Mouse (Mus musculus): ENCODE data around the gene Tgfbr1. TPM values are rescaled to one million over a fixed set of nuclear protein-coding genes. Genes with fewer than 3 reads are reported as not detected.

The Tgfbr1 gene
- polyA plus RNA-seq, 1 experiment from 2014 or later: 25.9 TPM

- TF ChIP-seq CTCF (IDR thresholded peaks at IDR 0.05; ENCODE audit: low read depth): no peak
- WGBS: 11% methylated on average over 2 of the region's 2 CpGs
- DNase-seq (ENCODE audit: low spot score) (peak; percentile 37), ATAC-seq (replicated peaks; ENCODE audit: low FRiP score, low read depth) (no peak)
- Histone ChIP-seq H3K27me3 (ENCODE audit: insufficient read depth, low read length) (no peaks in the 10 kb centered on the region), H3K36me3 (ENCODE audit: insufficient read depth, low read length) (no peaks in the 10 kb centered on the region), H3K9ac (ENCODE audit: low read depth, low read length) (no peak overlapping the region), H3K9me3 (replicated peaks; ENCODE audit: low read length) (no peaks in the 10 kb centered on the region), H3K4me3 (replicated peaks; ENCODE audit: low read depth, low read length) (no peak overlapping the region), H3K4me1 (replicated peaks; ENCODE audit: insufficient read depth, low read length) (no peaks in the 10 kb centered on the region), H3K27ac (no peak overlapping the region), H3K4me2 (ENCODE audit: low read length) (no peak overlapping the region)
These were observed 71.4 kb downstream of the Tgfbr1 start for GRCm38 (mm10) chr4:47424376-47424775.

DNA sequence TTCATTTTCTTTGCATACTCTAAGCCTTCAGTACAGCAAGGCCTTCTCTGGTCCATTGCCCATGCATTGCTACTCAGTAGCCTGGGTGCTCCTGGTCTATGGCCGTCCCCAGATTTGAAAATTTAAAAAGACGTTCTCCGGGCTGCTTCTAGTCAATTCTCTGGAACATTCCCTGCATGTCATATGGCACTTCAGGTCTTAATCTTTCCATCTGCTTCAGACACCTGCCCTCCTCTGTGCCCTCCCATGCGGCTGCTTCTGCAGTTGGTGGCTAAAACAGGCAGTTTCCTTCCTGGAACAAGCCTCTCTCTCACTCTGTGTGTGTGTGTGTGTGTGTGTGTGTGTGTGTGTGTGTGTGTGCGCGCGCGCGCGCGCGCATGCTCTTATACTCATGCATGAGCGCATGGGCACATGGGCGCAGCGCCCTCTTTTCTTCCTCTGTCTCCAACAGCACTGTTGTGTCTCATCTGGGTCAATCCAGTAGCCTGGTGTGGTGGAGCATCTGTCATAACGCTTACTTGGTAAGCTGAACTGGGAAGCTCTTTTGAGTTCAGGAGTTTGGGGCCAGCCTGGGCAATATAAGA is 72.3 kb downstream of the Tgfbr1 start:
- no peak overlapping the region for H3K4me3 ChIP-seq (replicated peaks; ENCODE audit: low read depth, low read length)
- no peak overlapping the region for H3K27ac ChIP-seq
- H3K4me1 ChIP-seq (replicated peaks; ENCODE audit: insufficient read depth, low read length): no peaks in the 10 kb centered on the region
- no peaks in the 10 kb centered on the region for H3K36me3 ChIP-seq (ENCODE audit: insufficient read depth, low read length)
- no peak for DNase-seq (ENCODE audit: low spot score)
- H3K27me3 ChIP-seq (ENCODE audit: insufficient read depth, low read length): no peaks in the 10 kb centered on the region
- no peaks in the 10 kb centered on the region for H3K9me3 ChIP-seq (replicated peaks; ENCODE audit: low read length)
- H3K4me2 ChIP-seq (ENCODE audit: low read length): no peak overlapping the region
- H3K9ac ChIP-seq (ENCODE audit: low read depth, low read length): no peak overlapping the region
- 76% methylated on average over 16 of the region's 16 CpGs for WGBS
- TF ChIP-seq CTCF (IDR thresholded peaks at IDR 0.05; ENCODE audit: low read depth): no peak
- ATAC-seq (replicated peaks; ENCODE audit: low FRiP score, low read depth): no peak

GRCm38 (mm10) chr4:47427606-47428005 is 74.6 kb downstream of the Tgfbr1 start:
- Histone ChIP-seq H3K9me3 (replicated peaks; ENCODE audit: low read length) (no peaks in the 10 kb centered on the region), H3K36me3 (ENCODE audit: insufficient read depth, low read length) (no peaks in the 10 kb centered on the region), H3K27ac (no peak overlapping the region), H3K27me3 (ENCODE audit: insufficient read depth, low read length) (no peaks in the 10 kb centered on the region), H3K4me3 (replicated peaks; ENCODE audit: low read depth, low read length) (no peak overlapping the region), H3K4me1 (replicated peaks; ENCODE audit: insufficient read depth, low read length) (no peaks in the 10 kb centered on the region), H3K4me2 (ENCODE audit: low read length) (no peak overlapping the region), H3K9ac (ENCODE audit: low read depth, low read length) (no peak overlapping the region)
- 68% methylated on average over 3 of the region's 3 CpGs for WGBS
- ATAC-seq (replicated peaks; ENCODE audit: low FRiP score, low read depth) (no peak), DNase-seq (ENCODE audit: low spot score) (no peak)
- TF ChIP-seq CTCF (IDR thresholded peaks at IDR 0.05; ENCODE audit: low read depth): no peak

DNA sequence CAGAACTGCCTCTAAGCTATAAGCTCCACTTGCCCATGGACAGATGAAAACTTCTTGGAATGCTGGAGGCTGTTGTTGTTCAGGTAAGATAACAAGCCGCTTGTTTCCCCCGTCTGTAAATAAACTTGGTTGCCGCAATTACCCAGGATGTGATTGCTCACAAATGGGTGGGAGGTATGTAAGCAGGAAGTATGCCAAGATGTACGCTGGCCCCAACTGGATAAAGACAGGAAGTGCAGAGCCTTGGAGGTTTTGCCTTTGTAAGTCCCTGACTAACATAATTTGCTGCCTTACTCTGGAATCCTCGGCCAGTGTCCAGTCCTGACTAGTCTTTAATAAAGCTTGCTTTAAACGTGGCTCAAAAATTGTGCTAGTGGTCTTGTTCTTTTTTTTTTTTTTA is 77.5 kb downstream of the Tgfbr1 start:
- 32% methylated on average over 6 of the region's 6 CpGs for WGBS
- Histone ChIP-seq H3K27ac (no peak overlapping the region), H3K9ac (ENCODE audit: low read depth, low read length) (no peak overlapping the region), H3K36me3 (ENCODE audit: insufficient read depth, low read length) (no peaks in the 10 kb centered on the region), H3K4me2 (ENCODE audit: low read length) (no peak overlapping the region), H3K4me3 (replicated peaks; ENCODE audit: low read depth, low read length) (no peak overlapping the region), H3K27me3 (ENCODE audit: insufficient read depth, low read length) (no peaks in the 10 kb centered on the region), H3K4me1 (replicated peaks; ENCODE audit: insufficient read depth, low read length) (no peaks in the 10 kb centered on the region), H3K9me3 (replicated peaks; ENCODE audit: low read length) (no peaks in the 10 kb centered on the region)
- DNase-seq (ENCODE audit: low spot score) (peak; percentile 41), ATAC-seq (replicated peaks; ENCODE audit: low FRiP score, low read depth) (no peak)
- TF ChIP-seq CTCF (IDR thresholded peaks at IDR 0.05; ENCODE audit: low read depth): no peak

DNA sequence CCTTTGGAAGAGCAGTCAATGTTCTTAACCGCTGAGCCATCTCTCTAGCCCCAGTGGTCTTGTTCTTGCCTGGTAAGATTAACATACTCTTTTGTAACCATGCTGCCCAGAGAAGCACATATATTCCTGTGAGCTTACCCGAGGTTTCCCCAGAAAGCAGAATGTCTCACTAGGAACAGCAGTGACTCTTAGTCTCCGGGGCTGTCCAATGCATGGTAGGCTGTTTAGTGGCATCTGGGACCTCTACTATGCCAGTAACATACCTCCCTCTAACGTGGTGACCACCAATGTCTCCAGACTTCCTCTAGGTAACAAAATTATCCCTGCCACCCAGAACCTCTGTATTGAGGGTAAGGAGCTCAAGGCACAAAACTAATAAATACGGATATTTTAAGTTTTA is 78.1 kb downstream of the Tgfbr1 start:
- Histone ChIP-seq H3K9ac (ENCODE audit: low read depth, low read length) (no peak overlapping the region), H3K27me3 (ENCODE audit: insufficient read depth, low read length) (no peaks in the 10 kb centered on the region), H3K27ac (no peak overlapping the region), H3K4me2 (ENCODE audit: low read length) (no peak overlapping the region), H3K4me1 (replicated peaks; ENCODE audit: insufficient read depth, low read length) (no peaks in the 10 kb centered on the region), H3K9me3 (replicated peaks; ENCODE audit: low read length) (no peaks in the 10 kb centered on the region), H3K36me3 (ENCODE audit: insufficient read depth, low read length) (no peaks in the 10 kb centered on the region), H3K4me3 (replicated peaks; ENCODE audit: low read depth, low read length) (no peak overlapping the region)
- no peak for ATAC-seq (replicated peaks; ENCODE audit: low FRiP score, low read depth)
- no peak for DNase-seq (ENCODE audit: low spot score)
- no peak for TF ChIP-seq CTCF (IDR thresholded peaks at IDR 0.05; ENCODE audit: low read depth)
- WGBS: 88% methylated on average over 5 of the region's 5 CpGs

GRCm38 (mm10) chr4:47432766-47433165 is 79.7 kb downstream of the Tgfbr1 start:
- no peak for DNase-seq (ENCODE audit: low spot score)

GRCm38 (mm10) chr4:47435131-47435530 is 82.1 kb downstream of the Tgfbr1 start:
- H3K4me3 ChIP-seq (replicated peaks; ENCODE audit: low read depth, low read length): no peak overlapping the region
- DNase-seq (ENCODE audit: low spot score): no peak
- H3K4me2 ChIP-seq (ENCODE audit: low read length): no peak overlapping the region

More at GRCm38 (mm10) chr4:47432766-47433165, 79.7 kb downstream of the Tgfbr1 start:
- Histone ChIP-seq H3K9ac (ENCODE audit: low read depth, low read length) (no peak overlapping the region), H3K27ac (no peak overlapping the region), H3K36me3 (ENCODE audit: insufficient read depth, low read length) (no peaks in the 10 kb centered on the region), H3K9me3 (replicated peaks; ENCODE audit: low read length) (no peaks in the 10 kb centered on the region), H3K4me1 (replicated peaks; ENCODE audit: insufficient read depth, low read length) (no peaks in the 10 kb centered on the region; the same call in 1 of the 2 replicates), H3K4me2 (ENCODE audit: low read length) (no peak overlapping the region), H3K27me3 (ENCODE audit: insufficient read depth, low read length) (no peaks in the 10 kb centered on the region), H3K4me3 (replicated peaks; ENCODE audit: low read depth, low read length) (no peak overlapping the region)
- no peak for TF ChIP-seq CTCF (IDR thresholded peaks at IDR 0.05; ENCODE audit: low read depth)
- WGBS: 63% methylated on average over 7 of the region's 7 CpGs
- no peak for ATAC-seq (replicated peaks; ENCODE audit: low FRiP score, low read depth)

More at GRCm38 (mm10) chr4:47435131-47435530, 82.1 kb downstream of the Tgfbr1 start:
- ATAC-seq (replicated peaks; ENCODE audit: low FRiP score, low read depth): no peak
- Histone ChIP-seq H3K36me3 (ENCODE audit: insufficient read depth, low read length) (no peaks in the 10 kb centered on the region), H3K9ac (ENCODE audit: low read depth, low read length) (no peak overlapping the region), H3K27ac (no peak overlapping the region), H3K4me1 (replicated peaks; ENCODE audit: insufficient read depth, low read length) (no peaks in the 10 kb centered on the region; the same call in 1 of the 2 replicates), H3K9me3 (replicated peaks; ENCODE audit: low read length) (no peaks in the 10 kb centered on the region), H3K27me3 (ENCODE audit: insufficient read depth, low read length) (no peaks in the 10 kb centered on the region)
- 67% methylated on average over 12 of the region's 12 CpGs for WGBS
- no peak for TF ChIP-seq CTCF (IDR thresholded peaks at IDR 0.05; ENCODE audit: low read depth)
